In the genomic region with DNA sequence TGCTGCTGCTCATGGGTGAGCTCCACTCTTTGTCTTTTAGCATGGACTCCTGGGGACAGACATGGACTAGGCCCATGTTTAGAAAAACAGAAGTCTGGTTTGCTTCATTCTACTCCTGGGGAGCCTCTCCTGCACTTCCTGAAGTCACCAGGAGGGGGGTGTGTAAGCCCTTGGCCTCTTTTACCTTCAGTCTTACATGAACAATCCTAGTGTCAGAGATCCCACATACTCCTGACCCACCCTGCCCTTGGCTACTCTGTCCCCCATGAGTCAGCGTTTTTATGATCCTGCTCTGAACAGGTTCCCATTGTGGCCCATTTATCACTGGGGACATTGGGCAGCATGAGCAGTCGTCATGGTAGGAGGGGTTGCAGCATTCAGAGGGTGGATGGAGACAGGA, we compare ENCODE assay signal across 10 mouse cellular contexts. TPM values are rescaled to one million over a fixed set of nuclear protein-coding genes. Genes with fewer than 3 reads are reported as not detected.
DNase-seq lines count a peak whose midpoint lies in the region; ATAC-seq and TF ChIP-seq lines count a peak whose summit lies in the region.
"Had no signal": no experiment of that assay in that cellular context is flagged by ENCODE, and none has a peak within 500 bp of the region (broad histone marks: within the 10 kb centered on the region; RNA-seq: fewer than 3 reads in every experiment).

No protein-coding gene starts in this region.

- no peak for TF ChIP-seq EP300 in MEL (IDR thresholded peaks at IDR 0.05; ENCODE audit: low read depth in 1 of 2, low read length in 2 of 2)

- H3K79me2 ChIP-seq in MEL (ENCODE audit: control insufficient read depth, insufficient read depth, low read length, poor library complexity), result peaks cover 12% of the 10 kb centered on the region

- H3K9me3 ChIP-seq in kidney, embryonic 14.5 days (ENCODE audit: control insufficient read depth, low read length), result no peaks in the 10 kb centered on the region
- no peaks in the 10 kb centered on the region for H3K9me3 ChIP-seq in MEL (replicated peaks; ENCODE audit: insufficient read depth, low read length)
- H3K9me3 ChIP-seq: lung, embryonic 15.5 days had no signal

- ATAC-seq in kidney, embryonic 14.5 days (ENCODE audit: low FRiP score, low TSS enrichment), result no peak
- peak; percentile 39 for ATAC-seq in megakaryocyte, adult 5-6 weeks (ENCODE audit: poor library complexity, severe bottlenecking)

- WGBS in kidney, embryonic 14.5 days, result 50% methylated on average over 2 of the region's 2 CpGs

- peaks cover under 1% of the 10 kb centered on the region; the same call in 1 of the 2 replicates for H3K4me1 ChIP-seq in kidney, embryonic 14.5 days (ENCODE audit: control insufficient read depth, insufficient read depth, low read length)
- peaks cover 0 to 16% of the 10 kb centered on the region in 2 experiments; a peak in 2 of 4 replicates for H3K4me1 ChIP-seq in MEL (ENCODE audit: control insufficient read depth in 1 of 2, insufficient read depth in 2 of 2, low read length in 2 of 2)

- no peak overlapping the region for H3K27ac ChIP-seq in kidney, embryonic 14.5 days (ENCODE audit: low read depth, low read length)
- no peak overlapping the region for H3K27ac ChIP-seq in MEL (ENCODE audit: control insufficient read depth, low read depth, low read length)
- H3K27ac ChIP-seq: lung, embryonic 15.5 days had no signal

- H3K9ac ChIP-seq in kidney, embryonic 14.5 days (ENCODE audit: low read depth, low read length), result no peak overlapping the region
- H3K9ac ChIP-seq in MEL (ENCODE audit: control insufficient read depth, low read depth, low read length, poor library complexity, severe bottlenecking), result no peak overlapping the region
- H3K9ac ChIP-seq: lung, embryonic 15.5 days had no signal

- no peak; the same call in 1 of the 2 replicates for TF ChIP-seq RAD21 in MEL (IDR thresholded peaks at IDR 0.05; ENCODE audit: low read depth, low read length)

- H3K4me2 ChIP-seq in kidney, embryonic 14.5 days (replicated peaks; ENCODE audit: low read depth, low read length), result no peak overlapping the region
- H3K4me2 ChIP-seq: lung, embryonic 15.5 days had no signal

- peak; percentile 45 for DNase-seq in kidney, adult 9 months
- peak; percentile 75 for DNase-seq in MEL (ENCODE audit: low read depth, low spot score)
- DNase-seq in embryo, embryonic 11 days, result peak; percentile 58
- DNase-seq in gastrocnemius, adult 18-20 months (ENCODE audit: low spot score), result no peak
- no peak for DNase-seq in frontal cortex, postnatal 25 days (ENCODE audit: low spot score in 2 of 2)
- no peak for DNase-seq in left cerebral cortex, adult 11 months (ENCODE audit: low spot score)

- H3K4me3 ChIP-seq in kidney, embryonic 14.5 days (ENCODE audit: low read length), result no peak overlapping the region
- H3K4me3 ChIP-seq in MEL (ENCODE audit: control insufficient read depth in 1 of 2, insufficient read depth in 1 of 2, low read depth in 2 of 2, low read length in 2 of 2), result no peak overlapping the region
- H3K4me3 ChIP-seq: lung, embryonic 15.5 days had no signal

- TF ChIP-seq POLR2A in MEL (IDR thresholded peaks at IDR 0.05; ENCODE audit: control insufficient read depth in 1 of 2, insufficient read depth in 1 of 2, low read depth in 1 of 2, low read length in 2 of 2, poor library complexity in 1 of 2), result no peak

- TF ChIP-seq CTCF in MEL (IDR thresholded peaks at IDR 0.05 in 2 of 3, conservative IDR thresholded peaks at IDR 0.05 in 1 of 3; ENCODE audit: control insufficient read depth in 1 of 3, insufficient read depth in 1 of 3, low read depth in 2 of 3, low read length in 3 of 3, poor library complexity in 1 of 3, severe bottlenecking in 1 of 3), result peak; percentile 41 to 75 (median 49); a peak in 5 of 6 replicates

- no peaks in the 10 kb centered on the region for H3K27me3 ChIP-seq in kidney, embryonic 14.5 days (ENCODE audit: control insufficient read depth, insufficient read depth, low read length)
- H3K27me3 ChIP-seq in MEL (ENCODE audit: control insufficient read depth in 1 of 2, insufficient read depth in 2 of 2, low read length in 2 of 2), result no peaks in the 10 kb centered on the region
- H3K27me3 ChIP-seq: lung, embryonic 15.5 days had no signal

- H3K36me3 ChIP-seq in kidney, embryonic 14.5 days (ENCODE audit: control insufficient read depth, insufficient read depth, low read length), result no peaks in the 10 kb centered on the region
- peaks cover 0 to under 1% of the 10 kb centered on the region in 2 experiments; a peak in 3 of 4 replicates for H3K36me3 ChIP-seq in MEL (ENCODE audit: control insufficient read depth in 1 of 2, insufficient read depth in 2 of 2, low read length in 2 of 2)
- H3K36me3 ChIP-seq: lung, embryonic 15.5 days had no signal

TF ChIP-seq in MEL, 35 proteins besides CTCF, POLR2A, EP300 and RAD21:
- TF ChIP-seq MEF2A (IDR thresholded peaks at IDR 0.05; ENCODE audit: extremely low read depth, insufficient replicate concordance, low read depth, low read length, poor library complexity, severe bottlenecking) (no peak), ZMIZ1 (IDR thresholded peaks at IDR 0.05; ENCODE audit: low read depth, low read length) (no peak), RCOR1 (IDR thresholded peaks at IDR 0.05; ENCODE audit: low read depth, low read length) (no peak), NELFE (IDR thresholded peaks at IDR 0.05; ENCODE audit: low read depth, low read length) (no peak), MAFK (IDR thresholded peaks at IDR 0.05; ENCODE audit: borderline replicate concordance, low read depth, low read length) (no peak), MAX (IDR thresholded peaks at IDR 0.05; ENCODE audit: low read length) (no peak), MYC (IDR thresholded peaks at IDR 0.05; ENCODE audit: low read depth, low read length) (no peak), USF2 (IDR thresholded peaks at IDR 0.05; ENCODE audit: borderline replicate concordance in 1 of 2, insufficient read depth in 1 of 2, low read depth in 1 of 2, low read length in 2 of 2) (no peak), TCF12 (IDR thresholded peaks at IDR 0.05; ENCODE audit: low read depth, low read length) (no peak), MXI1 (IDR thresholded peaks at IDR 0.05; ENCODE audit: low read depth, low read length) (no peak), CHD2 (IDR thresholded peaks at IDR 0.05; ENCODE audit: low read length) (no peak), BHLHE40 (IDR thresholded peaks at IDR 0.05; ENCODE audit: borderline replicate concordance, low read depth, low read length) (no peak), JUND (IDR thresholded peaks at IDR 0.05; ENCODE audit: low read depth, low read length) (no peak), SMC3 (IDR thresholded peaks at IDR 0.05; ENCODE audit: low read depth, low read length) (no peak), ZNF384 (IDR thresholded peaks at IDR 0.05; ENCODE audit: low read depth, low read length) (no peak), GATA1 (IDR thresholded peaks at IDR 0.05; ENCODE audit: low read depth, low read length) (no peak)

RNA-seq across cellular contexts. Expression of a gene that starts 15.7 kb away (rescaled TPM):
- polyA plus RNA-seq in kidney, embryonic 14.5 days (2014; fragmentation: Nextera tagmentation; extraction: Ambion mirVana), result 30.3 and 39.1 TPM in 2 replicates
- 0.33 and 0.42 TPM in 2 replicates for total RNA-seq in MEL (2012; rRNA removed)
- polyA plus RNA-seq in MEL (2012; ENCODE audit: insufficient read depth in 1 of 2, insufficient read length in 2 of 2, low read depth in 1 of 2, low replicate concordance in 2 of 2, missing spikeins in 1 of 2), result under 1 TPM in 1 of 2 experiments, not detected in 1; 0.67 TPM
- total RNA-seq in megakaryocyte, adult 5-6 weeks (2015), result 0.33 TPM in 1 of 2 replicates, not detected in the other
- 0.11 and 0.33 TPM in 2 replicates for total RNA-seq in megakaryocyte, adult 5-6 weeks (2017)
- total RNA-seq in gastrocnemius, adult 18-20 months (2021), result 1 to 10 TPM; 1.9 TPM

RNA-seq across cellular contexts. Expression of a gene that starts 27.1 kb away (rescaled TPM):
- polyA plus RNA-seq in kidney, embryonic 14.5 days (2014; fragmentation: Nextera tagmentation; extraction: Ambion mirVana), result not detected in 2 replicates
- not detected in 2 replicates for total RNA-seq in MEL (2012; rRNA removed)
- polyA plus RNA-seq in MEL (2012; ENCODE audit: insufficient read depth in 1 of 2, insufficient read length in 2 of 2, low read depth in 1 of 2, low replicate concordance in 2 of 2, missing spikeins in 1 of 2), result not detected
- total RNA-seq in megakaryocyte, adult 5-6 weeks (2015), result 0.96 TPM in 1 of 2 replicates, not detected in the other
- not detected in 2 replicates for total RNA-seq in megakaryocyte, adult 5-6 weeks (2017)
- not detected for total RNA-seq in gastrocnemius, adult 18-20 months (2021)
- polyA plus RNA-seq: embryonic facial prominence, embryonic 14.5 days; lung, embryonic 15.5 days had no signal

RNA-seq across cellular contexts. Expression of a gene that starts 39.7 kb away (rescaled TPM):
- 30.0 and 41.4 TPM in 2 replicates for polyA plus RNA-seq in kidney, embryonic 14.5 days (2014; fragmentation: Nextera tagmentation; extraction: Ambion mirVana)
- total RNA-seq in MEL (2012; rRNA removed), result 21.0 and 22.3 TPM in 2 replicates
- 10 to 100 TPM in 1 of 2 experiments, not detected in 1; 42.4 TPM for polyA plus RNA-seq in MEL (2012; ENCODE audit: insufficient read depth in 1 of 2, insufficient read length in 2 of 2, low read depth in 1 of 2, low replicate concordance in 2 of 2, missing spikeins in 1 of 2)
- total RNA-seq in megakaryocyte, adult 5-6 weeks (2015), result 37.0 and 41.9 TPM in 2 replicates
- total RNA-seq in megakaryocyte, adult 5-6 weeks (2017), result 38.1 and 43.6 TPM in 2 replicates
- 1 to 10 TPM; 6.3 to 7.5 TPM for total RNA-seq in gastrocnemius, adult 18-20 months (2021)

RNA-seq across cellular contexts. Expression of a gene that starts 57.5 kb away (rescaled TPM):
- not detected in 2 replicates for polyA plus RNA-seq in kidney, embryonic 14.5 days (2014; fragmentation: Nextera tagmentation; extraction: Ambion mirVana)
- total RNA-seq in MEL (2012; rRNA removed), result 0.15 TPM in 1 of 2 replicates, not detected in the other
- not detected for polyA plus RNA-seq in MEL (2012; ENCODE audit: insufficient read depth in 1 of 2, insufficient read length in 2 of 2, low read depth in 1 of 2, low replicate concordance in 2 of 2, missing spikeins in 1 of 2)
- 0.36 TPM in 1 of 2 replicates, not detected in the other for total RNA-seq in megakaryocyte, adult 5-6 weeks (2015)
- not detected in 2 replicates for total RNA-seq in megakaryocyte, adult 5-6 weeks (2017)
- total RNA-seq in gastrocnemius, adult 18-20 months (2021), result not detected
- polyA plus RNA-seq: embryonic facial prominence, embryonic 14.5 days; lung, embryonic 15.5 days had no signal

Comparison
In these comparisons a context has a peak if more than half of its experiments do, and no peak if none do; other contexts are left out.
1. DNase-seq: peak in kidney, adult 9 months (single experiment), MEL (single experiment) and embryo, embryonic 11 days (single experiment); none in gastrocnemius, adult 18-20 months (single experiment), frontal cortex, postnatal 25 days (0 of 2) and left cerebral cortex, adult 11 months (single experiment).